In the genomic region with DNA sequence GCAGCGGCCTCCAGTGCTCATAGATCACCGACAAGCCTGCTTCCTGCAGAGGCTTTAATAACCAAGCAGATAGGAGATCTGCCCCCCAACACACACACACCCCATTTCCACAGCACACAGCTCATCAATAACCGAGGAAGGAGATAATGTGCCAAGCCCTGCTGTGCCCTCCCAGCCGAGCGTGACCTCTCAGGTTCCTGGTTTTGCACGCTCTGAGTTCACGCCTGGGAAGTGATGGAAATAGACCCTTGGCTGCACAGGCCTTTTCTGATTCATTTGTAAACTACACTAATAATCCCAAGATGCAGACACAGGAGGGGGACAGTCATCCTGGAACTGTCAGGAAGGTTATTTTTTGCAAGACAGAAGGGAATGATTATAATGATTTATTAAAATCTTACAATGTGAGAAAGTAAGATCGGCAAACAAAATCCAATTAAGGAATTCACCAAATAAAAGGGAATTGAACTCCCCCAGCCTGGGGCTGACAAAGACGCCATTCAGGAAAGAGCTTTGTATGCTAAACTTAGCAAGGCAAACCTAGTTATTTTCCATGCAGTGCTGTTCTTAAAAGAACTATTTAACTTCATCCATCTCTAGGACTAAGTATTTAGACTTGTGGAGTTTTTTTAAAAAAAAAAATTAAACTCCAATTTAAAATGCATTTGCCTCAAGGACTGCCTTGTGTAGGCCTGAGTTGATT, we compare ENCODE assay signal across 11 mouse cellular contexts.
DNase-seq lines count a peak whose midpoint lies in the region; ATAC-seq lines count a peak whose summit lies in the region.
"Had no signal": no experiment of that assay in that cellular context is flagged by ENCODE, and none has a peak within 500 bp of the region (broad histone marks: within the 10 kb centered on the region; RNA-seq: fewer than 3 reads in every experiment).

No protein-coding gene starts in this region.

- 0 out of 2 replicates have a peak overlapping the region, but pooled peaks have one; percentile 1 for H3K27ac ChIP-seq in kidney, embryonic 16.5 days (ENCODE audit: low read length)
- H3K27ac ChIP-seq in embryonic facial prominence, embryonic 11.5 days (replicated peaks; ENCODE audit: low read depth, low read length): no peak overlapping the region
- peak overlapping the region; percentile 73 for H3K27ac ChIP-seq in hindbrain, embryonic 12.5 days
- H3K27ac ChIP-seq in neural tube, embryonic 11.5 days (ENCODE audit: low read depth, low read length): no peak overlapping the region
- H3K27ac ChIP-seq: liver, embryonic 12.5 days had no signal

- H3K36me3 ChIP-seq in kidney, embryonic 16.5 days (ENCODE audit: insufficient read depth, low read length): no peaks in the 10 kb centered on the region
- no peaks in the 10 kb centered on the region for H3K36me3 ChIP-seq in embryonic facial prominence, embryonic 11.5 days (replicated peaks; ENCODE audit: control insufficient read depth, insufficient read depth, low read depth, low read length)
- H3K36me3 ChIP-seq in hindbrain, embryonic 12.5 days: no peaks in the 10 kb centered on the region
- no peaks in the 10 kb centered on the region for H3K36me3 ChIP-seq in neural tube, embryonic 11.5 days (ENCODE audit: control insufficient read depth, insufficient read depth, low read length)
- H3K36me3 ChIP-seq: heart, embryonic 15.5 days; liver, embryonic 12.5 days had no signal

- no peaks in the 10 kb centered on the region for H3K27me3 ChIP-seq in kidney, embryonic 16.5 days (ENCODE audit: insufficient read depth, low read length)
- no peaks in the 10 kb centered on the region for H3K27me3 ChIP-seq in embryonic facial prominence, embryonic 11.5 days (ENCODE audit: control insufficient read depth, insufficient read depth, low read length)
- no peaks in the 10 kb centered on the region for H3K27me3 ChIP-seq in hindbrain, embryonic 12.5 days
- no peaks in the 10 kb centered on the region for H3K27me3 ChIP-seq in neural tube, embryonic 11.5 days (ENCODE audit: control insufficient read depth, insufficient read depth, low read length)
- H3K27me3 ChIP-seq: heart, embryonic 15.5 days; liver, embryonic 12.5 days had no signal

- ATAC-seq in kidney, embryonic 16.5 days (ENCODE audit: low FRiP score, low TSS enrichment): peak; percentile 52; the same call in 1 of the 2 replicates
- ATAC-seq in embryonic facial prominence, embryonic 11.5 days (replicated peaks; ENCODE audit: insufficient number of reproducible peaks, low FRiP score, low TSS enrichment, low read depth): no peak; the same call in 1 of the 2 replicates
- peak; percentile 72 for ATAC-seq in hindbrain, embryonic 12.5 days (ENCODE audit: low FRiP score)
- ATAC-seq in neural tube, embryonic 11.5 days (ENCODE audit: insufficient read depth, low FRiP score, low TSS enrichment): no peak
- no peak for ATAC-seq in CD4-positive, CD25-positive, alpha-beta regulatory T cell, adult 4 months
- no peak for ATAC-seq in megakaryocyte, adult 5-6 weeks (ENCODE audit: poor library complexity, severe bottlenecking)
- ATAC-seq: liver, embryonic 12.5 days had no signal

- 28% methylated on average over 9 of the region's 9 CpGs for WGBS in kidney, embryonic 16.5 days
- WGBS in embryonic facial prominence, embryonic 11.5 days: 28% methylated on average over 9 of the region's 9 CpGs
- WGBS in hindbrain, embryonic 12.5 days: 22% methylated on average over 9 of the region's 9 CpGs
- WGBS in neural tube, embryonic 11.5 days: 36% methylated on average over 9 of the region's 9 CpGs

- no peak for DNase-seq in kidney, adult 11 months
- DNase-seq in embryonic facial prominence, embryonic 11.5 days (ENCODE audit: low spot score): peak; percentile 13
- DNase-seq in neural tube, embryonic 11.5 days (ENCODE audit: low spot score): peak; percentile 50
- DNase-seq: right cerebral cortex, postnatal 14 days; thymus, adult 2 months had no signal

- H3K4me3 ChIP-seq in kidney, embryonic 16.5 days (ENCODE audit: low read length): no peak overlapping the region
- H3K4me3 ChIP-seq in embryonic facial prominence, embryonic 11.5 days (ENCODE audit: low read depth, low read length): no peak overlapping the region
- H3K4me3 ChIP-seq in hindbrain, embryonic 12.5 days: no peak overlapping the region
- H3K4me3 ChIP-seq in neural tube, embryonic 11.5 days (ENCODE audit: low read depth, low read length): no peak overlapping the region
- H3K4me3 ChIP-seq: heart, embryonic 15.5 days; liver, embryonic 12.5 days had no signal

- H3K9ac ChIP-seq in kidney, embryonic 16.5 days (replicated peaks; ENCODE audit: low read length): no peak overlapping the region
- no peak overlapping the region for H3K9ac ChIP-seq in embryonic facial prominence, embryonic 11.5 days (replicated peaks; ENCODE audit: low read length)
- no peak overlapping the region for H3K9ac ChIP-seq in hindbrain, embryonic 12.5 days
- no peak overlapping the region for H3K9ac ChIP-seq in neural tube, embryonic 11.5 days (ENCODE audit: low read length)
- H3K9ac ChIP-seq: heart, embryonic 15.5 days; liver, embryonic 12.5 days had no signal

- H3K4me1 ChIP-seq in kidney, embryonic 16.5 days (ENCODE audit: insufficient read depth, low read length): peaks cover 19% of the 10 kb centered on the region
- H3K4me1 ChIP-seq in embryonic facial prominence, embryonic 11.5 days (ENCODE audit: control insufficient read depth, insufficient read depth, low read length): no peaks in the 10 kb centered on the region
- peaks cover 31% of the 10 kb centered on the region for H3K4me1 ChIP-seq in hindbrain, embryonic 12.5 days
- H3K4me1 ChIP-seq in neural tube, embryonic 11.5 days (ENCODE audit: control insufficient read depth, insufficient read depth, low read length): peaks cover 4% of the 10 kb centered on the region; the same call in 1 of the 2 replicates

- no peak overlapping the region for H3K4me2 ChIP-seq in kidney, embryonic 16.5 days (replicated peaks; ENCODE audit: low read depth, low read length)
- H3K4me2 ChIP-seq in embryonic facial prominence, embryonic 11.5 days (ENCODE audit: low read depth, low read length): no peak overlapping the region
- H3K4me2 ChIP-seq in hindbrain, embryonic 12.5 days (replicated peaks): 0 out of 2 replicates have a peak overlapping the region, but pooled peaks have one; percentile 0
- no peak overlapping the region for H3K4me2 ChIP-seq in neural tube, embryonic 11.5 days (ENCODE audit: low read depth)
- H3K4me2 ChIP-seq: heart, embryonic 15.5 days; liver, embryonic 12.5 days had no signal

- H3K9me3 ChIP-seq in kidney, embryonic 16.5 days (ENCODE audit: low read length): no peaks in the 10 kb centered on the region
- no peaks in the 10 kb centered on the region for H3K9me3 ChIP-seq in embryonic facial prominence, embryonic 11.5 days (replicated peaks; ENCODE audit: control insufficient read depth, low read length)
- no peaks in the 10 kb centered on the region for H3K9me3 ChIP-seq in hindbrain, embryonic 12.5 days (replicated peaks)
- H3K9me3 ChIP-seq in neural tube, embryonic 11.5 days (ENCODE audit: control insufficient read depth, low read length): no peaks in the 10 kb centered on the region
- H3K9me3 ChIP-seq: heart, embryonic 15.5 days; liver, embryonic 12.5 days had no signal

Comparison
In these comparisons a context has a peak if more than half of its experiments do, and no peak if none do; other contexts are left out.
1. ATAC-seq: peak in kidney, embryonic 16.5 days (single experiment) and hindbrain, embryonic 12.5 days (single experiment); none in embryonic facial prominence, embryonic 11.5 days (single experiment), neural tube, embryonic 11.5 days (single experiment), CD4-positive, CD25-positive, alpha-beta regulatory T cell, adult 4 months (single experiment) and megakaryocyte, adult 5-6 weeks (single experiment).
2. H3K27ac ChIP-seq: peak in kidney, embryonic 16.5 days (single experiment) and hindbrain, embryonic 12.5 days (single experiment); none in embryonic facial prominence, embryonic 11.5 days (single experiment) and neural tube, embryonic 11.5 days (single experiment).